In the genomic region with DNA sequence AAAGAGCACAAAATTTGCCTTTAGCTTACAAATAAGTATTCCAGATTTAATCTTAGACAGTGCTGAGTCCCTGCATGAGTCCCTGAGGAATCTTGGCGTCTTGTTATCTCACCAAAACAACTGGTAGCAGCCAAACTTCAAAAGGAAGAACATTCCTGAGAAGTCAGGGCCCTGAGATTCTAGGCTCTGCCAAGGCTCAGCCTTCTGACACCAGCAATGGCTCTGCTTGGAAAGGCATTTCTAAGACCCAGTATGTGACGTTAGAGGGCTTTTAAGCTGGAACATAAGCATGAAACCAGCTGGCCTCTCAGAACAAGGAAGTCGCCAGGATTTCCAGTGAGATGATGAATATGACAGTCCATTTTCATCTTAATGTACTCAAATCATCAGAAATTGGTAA, we compare ENCODE assay signal across 17 mouse cellular contexts.
A peak's percentile ranks its signal among the peaks of the same experiment; 100 is the strongest.
DNase-seq lines count a peak whose midpoint lies in the region; ATAC-seq and TF ChIP-seq lines count a peak whose summit lies in the region.
"Had no signal": no experiment of that assay in that cellular context is flagged by ENCODE, and none has a peak within 500 bp of the region (broad histone marks: within the 10 kb centered on the region; RNA-seq: fewer than 3 reads in every experiment).

No protein-coding gene starts in this region.

- TF ChIP-seq POLR2A in liver, adult 2 months (IDR thresholded peaks at IDR 0.05; ENCODE audit: extremely low read depth, insufficient read depth, low read length) = no peak

- no peaks in the 10 kb centered on the region for H3K79me2 ChIP-seq in liver, adult 2 months (ENCODE audit: control insufficient read depth, insufficient read depth, low read length)

- 29% methylated on average over 3 of the region's 3 CpGs for WGBS in liver, adult 2 months
- 22% methylated on average over 3 of the region's 3 CpGs for WGBS in liver, postnatal 0 days (ENCODE audit: insufficient replicate concordance)

- no peak overlapping the region for H3K9ac ChIP-seq in liver, adult 2 months (ENCODE audit: low read depth, low read length)
- no peak overlapping the region for H3K9ac ChIP-seq in liver, postnatal 0 days (replicated peaks)
- H3K9ac ChIP-seq: embryonic facial prominence, embryonic 12.5 days; heart, embryonic 15.5 days; hindbrain, embryonic 15.5 days; liver, embryonic 12.5 days had no signal

- H3K4me3 ChIP-seq in liver, adult 2 months (ENCODE audit: insufficient read depth, low read depth, low read length) = no peak overlapping the region
- no peak overlapping the region for H3K4me3 ChIP-seq in liver, postnatal 0 days (ENCODE audit: low read depth, low read length)
- H3K4me3 ChIP-seq: embryonic facial prominence, embryonic 12.5 days; heart, embryonic 15.5 days; hindbrain, embryonic 15.5 days; liver, embryonic 12.5 days; megakaryocyte, embryonic 14.5 days had no signal

- no peaks in the 10 kb centered on the region for H3K36me3 ChIP-seq in liver, adult 2 months (ENCODE audit: control insufficient read depth, insufficient read depth, low read length)
- no peaks in the 10 kb centered on the region for H3K36me3 ChIP-seq in liver, postnatal 0 days (replicated peaks; ENCODE audit: insufficient read depth, low read length)
- H3K36me3 ChIP-seq: embryonic facial prominence, embryonic 12.5 days; heart, embryonic 15.5 days; hindbrain, embryonic 15.5 days; liver, embryonic 12.5 days had no signal

- no peak overlapping the region for H3K4me2 ChIP-seq in liver, postnatal 0 days (ENCODE audit: low read depth, low read length)
- H3K4me2 ChIP-seq: embryonic facial prominence, embryonic 12.5 days; heart, embryonic 15.5 days; hindbrain, embryonic 15.5 days; liver, embryonic 12.5 days had no signal

- peak; percentile 31 to 59 for DNase-seq in heart, adult 18-20 months
- DNase-seq in heart, postnatal 4 days = no peak
- peak; percentile 42 for DNase-seq in liver, adult 2 months (ENCODE audit: extremely low read depth, low read depth, low spot score)
- no peak for DNase-seq in liver, postnatal 0 days
- peak; percentile 17 for DNase-seq in kidney, postnatal 14 days
- DNase-seq in lung, postnatal 36 days = peak; percentile 52
- no peak for DNase-seq in spleen, postnatal 14 days (ENCODE audit: low spot score in 2 of 2)
- DNase-seq: cerebellum, postnatal 25 days; spleen, adult 18-20 months; thymus, postnatal 25 days had no signal

- no peaks in the 10 kb centered on the region for H3K4me1 ChIP-seq in liver, adult 2 months (ENCODE audit: control insufficient read depth, insufficient read depth, low read length)
- H3K4me1 ChIP-seq in liver, postnatal 0 days (ENCODE audit: insufficient read depth) = no peaks in the 10 kb centered on the region
- H3K4me1 ChIP-seq: embryonic facial prominence, embryonic 12.5 days; hindbrain, embryonic 15.5 days; liver, embryonic 12.5 days; megakaryocyte, embryonic 14.5 days had no signal

- no peaks in the 10 kb centered on the region for H3K9me3 ChIP-seq in liver, postnatal 0 days (ENCODE audit: low read length)
- H3K9me3 ChIP-seq: embryonic facial prominence, embryonic 12.5 days; heart, embryonic 15.5 days; hindbrain, embryonic 15.5 days; liver, embryonic 12.5 days had no signal

- ATAC-seq in liver, postnatal 0 days = no peak
- ATAC-seq: activated CD4-positive, CD25-positive, alpha-beta regulatory T cell, adult 4 months; liver, embryonic 12.5 days had no signal

- TF ChIP-seq CTCF in liver, adult 2 months (IDR thresholded peaks at IDR 0.05; ENCODE audit: low read depth, low read length) = no peak
- TF ChIP-seq CTCF in liver, postnatal 0 days (IDR thresholded peaks at IDR 0.05; ENCODE audit: low read depth) = no peak

- no peak for TF ChIP-seq EP300 in liver, postnatal 0 days (IDR thresholded peaks at IDR 0.05; ENCODE audit: low read depth)

- H3K27me3 ChIP-seq in liver, adult 2 months (ENCODE audit: control insufficient read depth, insufficient read depth, low read length) = no peaks in the 10 kb centered on the region
- H3K27me3 ChIP-seq in liver, postnatal 0 days (ENCODE audit: insufficient read depth, low read length) = no peaks in the 10 kb centered on the region
- H3K27me3 ChIP-seq: embryonic facial prominence, embryonic 12.5 days; heart, embryonic 15.5 days; hindbrain, embryonic 15.5 days; liver, embryonic 12.5 days; megakaryocyte, embryonic 14.5 days had no signal

- no peak overlapping the region for H3K27ac ChIP-seq in liver, adult 2 months (replicated peaks; ENCODE audit: insufficient read depth, low read depth, low read length)
- H3K27ac ChIP-seq in liver, postnatal 0 days (ENCODE audit: low read depth) = no peak overlapping the region
- H3K27ac ChIP-seq: embryonic facial prominence, embryonic 12.5 days; heart, embryonic 15.5 days; hindbrain, embryonic 15.5 days; liver, embryonic 12.5 days; stomach, postnatal 0 days had no signal

Comparison
In these comparisons a context has a peak if more than half of its experiments do, and no peak if none do; other contexts are left out.
1. DNase-seq: peak in heart, adult 18-20 months (2 of 2), liver, adult 2 months (single experiment), kidney, postnatal 14 days (single experiment) and lung, postnatal 36 days (single experiment); none in heart, postnatal 4 days (single experiment), liver, postnatal 0 days (single experiment) and spleen, postnatal 14 days (0 of 2).